Mouse (Mus musculus): Measurements from ENCODE around the gene Gm3752. TPM values are rescaled to one million over a fixed set of nuclear protein-coding genes. Genes with fewer than 3 reads are reported as not detected.

Gm3752 gene
- not detected in 2 replicates for polyA plus RNA-seq (2012; ENCODE audit: low replicate concordance)

DNA sequence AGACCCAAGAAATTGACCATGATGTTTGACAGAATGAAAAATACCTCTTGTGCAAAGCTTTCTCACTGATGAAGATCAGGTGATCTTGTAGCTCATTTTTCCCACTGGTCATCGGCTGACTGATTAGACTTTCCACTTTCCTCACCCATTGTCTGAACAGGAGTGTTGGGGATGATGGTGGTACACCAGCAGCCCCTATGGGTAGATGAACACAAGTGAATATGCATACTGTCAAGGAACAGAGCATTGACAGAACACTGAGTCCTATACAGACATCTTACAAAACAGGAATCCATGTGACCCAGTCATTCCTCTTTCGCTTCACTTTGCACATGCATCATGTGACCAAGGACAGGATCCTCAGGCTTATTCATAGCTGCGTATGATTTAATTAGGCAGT, at the start of gene Gm3752:
Gm3752 (minus strand) TSS at position 101 of the 400 bp plus-strand sequence.

DNA sequence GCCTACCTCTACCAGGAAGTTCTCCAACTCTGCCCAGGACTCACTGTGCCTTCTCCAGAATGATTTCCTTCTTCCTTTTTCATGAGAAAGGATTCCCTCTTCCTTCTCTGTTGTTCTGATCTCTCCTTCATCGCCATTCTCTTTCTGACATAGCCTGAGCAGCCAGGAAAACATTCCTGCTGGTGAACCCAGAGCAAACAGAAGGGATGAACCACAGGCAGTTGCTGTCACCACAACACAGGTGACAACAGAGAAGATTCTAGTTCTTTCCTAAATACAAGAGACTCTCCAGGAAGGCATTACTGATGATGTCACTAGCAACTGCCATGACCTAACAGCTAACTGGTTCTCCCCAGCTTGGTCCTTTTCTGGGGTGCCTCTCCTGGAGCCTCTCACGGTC, 32.7 kb downstream of the Gm3752 start, which contains the start of gene Gm3755:
Gm3755 (minus strand) TSS at position 101 of the 400 bp plus-strand sequence.

Other genes with a start within 250 kb of the Gm3752 start
- gene Gm3727, start 219.0 kb downstream of the Gm3752 start, polyA plus RNA-seq (2012; ENCODE audit: low replicate concordance): not detected in 2 replicates
- gene Gm3739, start 168.7 kb downstream of the Gm3752 start, polyA plus RNA-seq (2012; ENCODE audit: low replicate concordance): not detected in 2 replicates
- not detected in 2 replicates for gene Gm5797, start 151.4 kb downstream of the Gm3752 start, polyA plus RNA-seq (2012; ENCODE audit: low replicate concordance)
- not detected in 2 replicates for gene Gm8374, start 118.6 kb downstream of the Gm3752 start, polyA plus RNA-seq (2012; ENCODE audit: low replicate concordance)
- gene Gm3755, start 32.8 kb downstream of the Gm3752 start, polyA plus RNA-seq (2012; ENCODE audit: low replicate concordance): 0.28 TPM in 1 of 2 replicates, not detected in the other
- gene Gm3558, start 84.8 kb upstream of the Gm3752 start, polyA plus RNA-seq (2012; ENCODE audit: low replicate concordance): not detected in 2 replicates
- not detected in 2 replicates for gene Gm10338, start 111.8 kb upstream of the Gm3752 start, polyA plus RNA-seq (2012; ENCODE audit: low replicate concordance)
- not detected in 2 replicates for gene Gm10128, start 160.2 kb upstream of the Gm3752 start, polyA plus RNA-seq (2012; ENCODE audit: low replicate concordance)

All from leukemia stem cell, adult 10-12 weeks (primary cell).